Mouse (Mus musculus) heart, postnatal 36 days (tissue): Measurements from ENCODE around the gene Trpc4ap. TPM values are rescaled to one million over a fixed set of nuclear protein-coding genes. Genes with fewer than 3 reads are reported as not detected.

Source experiments
- DNase-seq, 2 experiments: peaks; one replicate each; pipeline ENCODE4 v3.0.0; 2021 to 2022
- intact Hi-C: fragments of 180-260 bp; cut with DNase I; formaldehyde crosslinking; loops from one replicate; pipeline ENCODE4 v1.15.1; 2025
- total RNA-seq, 2 experiments: library from RNA; stranded (reverse); gene quantifications; 2 replicates each; pipeline ENCODE4 v1.2.3; 2021

Trpc4ap gene
- total RNA-seq, 2 experiments from 2014 or later: 92.1 to 92.3 TPM

- intact Hi-C loops: loop anchor here (10.0 kb wide), 1 partner anchor 259 kb away; the partner anchor contains the start of gene Cep250
- no peak for DNase-seq
These were observed 3.1 kb upstream of the Trpc4ap start for GRCm38 (mm10) chr2:155695316-155695715.

DNA sequence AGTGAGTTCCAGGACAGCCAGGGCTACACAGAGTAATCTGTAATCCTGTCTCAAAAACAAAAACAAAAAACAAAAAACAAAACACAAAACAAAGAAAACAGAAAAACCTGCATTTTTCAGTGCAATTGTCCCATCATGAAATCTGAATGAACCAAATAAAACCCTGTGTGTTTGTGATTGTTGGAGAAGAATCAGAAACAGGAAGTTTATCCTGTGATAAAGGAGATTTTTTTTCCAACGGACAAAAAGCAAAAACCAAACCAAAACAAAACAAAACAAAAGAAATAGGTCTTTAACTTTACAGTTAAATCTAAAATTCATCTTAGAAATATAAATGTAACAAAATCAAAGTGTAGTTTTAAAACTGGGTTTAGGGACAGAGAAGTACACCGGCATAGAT, 2.4 kb upstream of the Trpc4ap start:
- DNase-seq: no peak
- intact Hi-C loops: loop anchor here (5.0 to 10.0 kb wide), 2 partner anchors 123 to 260 kb away; partner anchors contain the start of genes BC029722 and Cep250

- DNase-seq: no peak
- intact Hi-C loops: loop anchor here (2.0 to 10.0 kb wide), 3 partner anchors 38 to 262 kb away; partner anchors contain the start of genes BC029722 and Cep250
These were observed 952 bp upstream of the Trpc4ap start for GRCm38 (mm10) chr2:155693136-155693535.

DNA sequence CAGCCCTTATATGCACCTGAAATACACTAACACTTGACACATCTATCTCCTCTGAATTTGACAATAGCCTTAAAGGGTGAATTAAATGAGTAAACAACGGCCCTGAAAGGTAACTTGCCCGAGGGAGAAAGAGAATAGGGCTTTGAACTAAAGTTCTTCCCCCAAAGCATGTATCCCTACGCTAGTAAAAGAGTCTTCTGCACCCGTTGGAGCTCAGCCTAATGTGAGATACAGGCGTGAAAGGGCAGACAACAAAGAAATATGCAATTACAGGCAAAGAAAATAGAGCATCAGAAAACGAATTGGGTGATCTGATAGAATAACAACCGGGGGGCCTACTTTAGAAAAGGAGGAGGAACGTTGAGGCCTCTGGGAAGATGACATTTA, 855 bp downstream of the Trpc4ap start:
- no peak for DNase-seq
- intact Hi-C loops: loop anchor here (5.0 to 10.0 kb wide), 2 partner anchors 126 to 263 kb away; partner anchors contain the start of genes BC029722 and Cep250

DNA sequence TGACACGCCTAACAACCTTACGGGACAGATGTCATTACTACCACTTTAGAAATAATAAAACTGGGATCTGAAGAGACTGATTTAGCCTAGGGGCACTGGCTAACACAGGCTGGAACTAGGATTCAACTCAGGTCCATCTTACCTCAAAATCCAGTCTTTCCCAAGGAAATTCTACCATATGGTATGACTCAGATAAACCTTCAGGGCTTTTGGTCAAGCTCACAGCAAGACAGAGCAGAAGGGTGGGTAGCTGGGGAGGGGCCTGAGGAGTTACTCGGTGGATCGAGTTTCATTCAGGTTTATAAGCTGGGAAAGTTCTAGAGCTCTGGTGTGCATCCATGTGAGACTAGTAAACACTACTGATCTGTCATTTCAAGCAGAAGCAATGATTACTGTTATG, 3.0 kb downstream of the Trpc4ap start:
- DNase-seq: no peak
- intact Hi-C loops: loop anchor here (2.0 kb wide), 1 partner anchor 14 kb away; no protein-coding TSS in a partner anchor

GRCm38 (mm10) chr2:155687746-155688145, 4.4 kb downstream of the Trpc4ap start:
- intact Hi-C loops: loop anchor here (2.0 kb wide), 1 partner anchor 13 kb away; no protein-coding TSS in a partner anchor
- DNase-seq: no peak

DNA sequence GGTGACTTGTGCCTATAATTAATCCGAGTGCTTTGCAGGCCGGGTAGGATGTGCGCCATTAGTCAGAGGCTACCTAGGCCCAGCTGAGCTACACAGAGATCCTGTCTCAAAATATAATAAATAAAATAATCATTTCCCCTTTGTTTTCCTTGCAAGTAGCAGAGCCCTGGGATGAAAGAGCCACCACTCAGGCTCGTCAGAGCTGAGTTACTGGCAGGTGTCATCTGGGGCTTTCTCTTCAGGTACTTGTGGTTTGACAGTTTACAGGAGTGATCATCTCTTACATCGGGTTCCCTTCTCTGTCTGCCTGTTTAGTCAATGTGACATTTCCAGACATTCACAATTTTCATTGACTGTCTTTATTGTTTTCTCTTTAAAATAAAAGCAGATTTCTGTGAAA, 5.6 kb downstream of the Trpc4ap start:
- DNase-seq: no peak
- intact Hi-C loops: no loop called here

- no peak for DNase-seq
- intact Hi-C loops: no loop called here
These were observed 8.4 kb downstream of the Trpc4ap start for GRCm38 (mm10) chr2:155683821-155684220.

- intact Hi-C loops: no loop called here
These were observed 9.0 kb downstream of the Trpc4ap start for GRCm38 (mm10) chr2:155683137-155683536.

DNA sequence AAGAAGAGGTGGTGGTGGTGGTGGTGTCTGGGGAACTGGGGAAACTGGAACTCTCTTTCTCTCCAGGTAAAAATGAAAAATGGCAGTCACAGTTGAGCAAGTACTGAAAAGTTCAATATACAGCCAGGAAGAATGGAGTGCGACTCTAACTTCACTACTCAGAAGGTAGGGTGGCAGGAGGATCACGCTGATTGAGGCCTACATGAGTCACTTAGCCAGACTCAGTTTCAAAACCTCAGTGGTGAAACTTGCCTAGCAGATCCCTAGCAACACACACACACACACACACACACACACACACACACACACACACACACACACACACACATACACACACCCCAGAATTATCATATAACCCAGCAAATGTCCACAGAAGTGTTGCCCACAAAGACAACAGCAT, 10.3 kb downstream of the Trpc4ap start:
- intact Hi-C loops: no loop called here
- DNase-seq: no peak

More at GRCm38 (mm10) chr2:155683137-155683536, 9.0 kb downstream of the Trpc4ap start:
- no peak for DNase-seq

GRCm38 (mm10) chr2:155681194-155681593, 11.0 kb downstream of the Trpc4ap start:
- intact Hi-C loops: no loop called here
- no peak for DNase-seq

- DNase-seq: no peak
- intact Hi-C loops: no loop called here
These were observed 11.6 kb downstream of the Trpc4ap start for GRCm38 (mm10) chr2:155680591-155680990.

GRCm38 (mm10) chr2:155679586-155680110, 12.5 kb downstream of the Trpc4ap start:
- no peak for DNase-seq
- intact Hi-C loops: loop anchor here (10.0 kb wide), 1 partner anchor 265 kb away; the partner anchor contains the start of genes Gdf5 and Gm15557

GRCm38 (mm10) chr2:155675118-155675517, 17.1 kb downstream of the Trpc4ap start:
- DNase-seq: no peak
- intact Hi-C loops: loop anchor here (1.0 to 10.0 kb wide), 3 partner anchors 14 to 270 kb away; partner anchors contain the start of genes Gdf5, Gm15557 and Trpc4ap

DNA sequence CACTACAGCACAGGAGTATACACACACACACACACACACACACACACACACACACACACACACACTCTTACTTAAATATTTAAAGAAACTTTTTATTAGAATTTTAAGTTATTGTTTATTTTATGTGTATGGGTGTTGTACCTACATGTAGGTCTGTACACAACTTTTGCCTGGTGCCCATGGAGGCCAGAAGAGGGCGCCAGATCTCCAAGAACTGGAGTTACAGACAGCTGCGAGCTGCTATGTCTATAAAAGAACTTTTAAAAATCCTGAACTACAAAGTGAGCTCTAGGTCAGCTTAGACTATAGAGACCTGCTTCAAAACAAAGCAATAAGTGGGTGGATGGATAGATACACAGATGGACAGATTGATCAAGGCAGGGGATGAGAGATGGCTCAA, 18.6 kb downstream of the Trpc4ap start:
- DNase-seq: peak; percentile 64 to 74
- intact Hi-C loops: loop anchor here (10.0 kb wide), 1 partner anchor 271 kb away; the partner anchor contains the start of genes Gdf5 and Gm15557

- DNase-seq: peak; percentile 19 to 27
- intact Hi-C loops: loop anchor here (10.0 kb wide), 1 partner anchor 274 kb away; the partner anchor contains the start of genes Gdf5 and Gm15557
These were observed 20.9 kb downstream of the Trpc4ap start for GRCm38 (mm10) chr2:155671236-155671635.

DNA sequence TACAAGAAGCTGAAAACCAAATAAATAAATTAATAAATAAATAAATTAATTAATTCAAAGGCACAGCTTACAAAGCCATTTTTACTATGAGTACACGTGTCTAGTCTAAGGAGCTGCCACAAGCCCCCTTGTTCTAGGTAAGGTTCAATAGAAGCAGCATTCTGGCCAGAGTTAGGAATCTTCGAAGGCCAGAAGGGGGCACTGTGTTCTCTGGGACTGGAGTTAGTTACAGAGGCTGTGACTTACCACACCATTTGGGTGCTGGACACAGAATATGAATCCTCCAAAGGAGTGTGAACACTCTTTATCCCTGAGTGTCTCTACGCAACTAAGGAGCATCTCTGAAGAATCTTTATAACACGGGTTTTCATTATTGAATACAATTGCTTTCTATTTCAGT, 23.7 kb downstream of the Trpc4ap start:
- DNase-seq: peak in 1 of 2 experiments; percentile 20
- intact Hi-C loops: no loop called here

DNA sequence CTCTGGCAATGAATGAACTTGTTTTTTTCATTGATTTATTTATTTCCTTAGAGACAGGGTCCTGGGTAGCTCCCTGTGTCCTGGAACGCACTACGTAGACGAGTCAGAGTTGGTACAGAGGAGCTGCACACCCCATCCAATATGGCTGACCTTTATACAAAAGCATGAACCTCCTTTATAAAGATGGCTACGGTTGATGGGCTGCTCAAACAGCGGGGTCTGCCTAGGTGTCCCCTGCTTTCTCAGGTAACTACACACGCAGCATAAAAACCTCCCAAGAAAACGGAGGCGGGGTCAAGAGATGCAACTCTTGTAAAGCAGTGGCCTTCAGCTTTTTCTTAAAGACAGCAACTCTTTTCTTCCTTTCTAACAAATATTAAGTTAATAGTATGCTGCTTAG, 24.3 kb downstream of the Trpc4ap start:
- no peak for DNase-seq
- intact Hi-C loops: no loop called here

DNA sequence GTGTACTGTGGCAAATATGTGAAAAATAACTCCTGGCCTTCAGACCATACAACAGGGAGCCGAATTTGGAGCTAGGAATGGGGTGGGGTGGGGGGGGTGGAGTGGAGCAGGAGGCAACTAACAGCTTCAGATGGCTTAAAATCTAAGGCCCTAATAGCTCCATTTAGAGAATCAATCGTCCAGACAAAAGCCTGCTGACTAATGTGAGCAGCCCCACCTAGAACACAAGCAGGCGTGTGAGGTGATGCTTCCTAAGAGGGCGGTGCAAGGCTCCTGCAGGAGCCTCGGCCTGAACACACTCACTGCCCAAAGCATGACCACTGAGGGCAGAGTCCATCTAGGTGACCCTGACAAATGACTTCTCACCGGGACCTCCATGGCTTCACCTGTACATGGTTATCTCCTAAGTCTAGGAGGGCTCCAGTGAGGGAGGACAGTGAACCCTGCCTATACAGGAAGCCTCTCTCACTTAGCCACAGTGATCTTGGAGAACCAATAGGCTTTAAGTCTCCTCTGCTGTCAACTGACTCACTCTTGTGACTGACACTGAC, 28.2 kb downstream of the Trpc4ap start:
- intact Hi-C loops: loop anchor here (1.0 kb wide), 1 partner anchor 101 kb away; no protein-coding TSS in a partner anchor

GRCm38 (mm10) chr2:155663097-155663496, 29.1 kb downstream of the Trpc4ap start:
- intact Hi-C loops: loop anchor here (1.0 kb wide), 1 partner anchor 102 kb away; no protein-coding TSS in a partner anchor
- DNase-seq: peak; percentile 34 to 40

More for the DNA sequence above, 28.2 kb downstream of the Trpc4ap start:
- no peak for DNase-seq

GRCm38 (mm10) chr2:155662390-155662789, 29.8 kb downstream of the Trpc4ap start:
- intact Hi-C loops: no loop called here
- DNase-seq: no peak
